Mouse (Mus musculus) adrenal gland, adult 8-10 months (tissue): ENCODE results near the gene Zfp951. TPM values are rescaled to one million over a fixed set of nuclear protein-coding genes. Genes with fewer than 3 reads are reported as not detected.
"Not testable (repeated sequence)": the region's sequence is repeated elsewhere in the genome, so short reads cannot be mapped to it uniquely, and the experiment has no call there.

Source experiments
- DNase-seq: peaks from one replicate; pipeline ENCODE4 v3.0.0; 2022
- total RNA-seq, 4 experiments: library from RNA; stranded (reverse); gene quantifications; 2 replicates each; pipeline ENCODE4 v1.2.4; 2022

Zfp951 gene
- 1 to 10 TPM; 4.2 to 8.3 (median 5.5) TPM for total RNA-seq

DNA sequence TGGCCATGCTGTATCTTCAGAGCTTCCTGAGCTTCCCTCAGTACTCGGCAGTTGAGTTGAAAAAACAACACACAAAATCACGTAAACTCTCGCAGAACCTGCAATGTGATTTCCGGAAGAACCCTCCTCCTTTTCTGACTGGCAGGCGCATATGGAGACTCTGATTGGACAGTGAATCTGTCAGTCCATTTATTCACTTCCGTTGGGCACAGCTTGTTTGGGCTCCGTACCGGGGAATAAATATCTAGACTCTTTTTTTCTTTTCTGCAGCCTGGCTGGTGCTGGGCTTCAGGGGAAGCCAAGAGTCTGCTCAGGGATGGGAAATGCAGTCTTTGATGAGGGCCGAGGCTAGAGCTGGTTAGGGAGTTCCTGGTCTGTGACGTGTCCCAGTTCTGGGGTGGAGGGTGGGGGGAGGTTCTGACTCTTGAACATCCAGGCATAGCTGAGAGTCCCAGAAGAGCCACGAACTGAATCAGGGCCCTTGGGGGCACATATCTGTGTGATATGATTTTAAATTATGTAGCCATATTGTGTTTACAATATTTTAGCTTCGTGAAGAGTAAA, at the start of gene Zfp951:
TSS of gene Zfp951 (minus strand) at position 109 of the 564 bp plus-strand sequence.
- peak; percentile 52 for DNase-seq

GRCm38 (mm10) chr5:104906556-104906955, 46.7 kb upstream of the Zfp951 start:
- not testable (repeated sequence) for DNase-seq

- DNase-seq = not testable (repeated sequence)
These were observed 567 bp downstream of the Zfp951 start for GRCm38 (mm10) chr5:104859045-104859961.

GRCm38 (mm10) chr5:104854546-104854945, 5.3 kb downstream of the Zfp951 start:
- not testable (repeated sequence) for DNase-seq

GRCm38 (mm10) chr5:104833330-104833729, 26.5 kb downstream of the Zfp951 start:
- DNase-seq = no peak

DNA sequence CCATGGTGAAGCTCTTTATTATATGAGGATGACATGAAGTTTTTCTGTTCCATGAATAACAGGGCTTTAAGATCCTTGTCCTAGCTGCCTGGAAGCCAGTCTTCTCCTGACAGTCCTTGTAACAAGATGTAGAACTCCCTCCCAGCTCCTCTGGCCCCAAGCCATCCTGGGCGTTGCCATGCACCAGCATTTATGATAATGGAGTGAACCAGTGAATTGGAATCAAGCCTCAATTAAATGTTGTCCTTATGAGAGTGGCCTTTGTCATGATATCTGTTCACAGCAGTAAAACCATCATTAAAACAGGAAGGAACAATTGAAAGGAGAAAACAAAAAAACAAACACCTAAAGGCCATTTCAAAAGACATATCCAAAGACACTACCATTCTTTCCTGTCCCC, 30.3 kb downstream of the Zfp951 start:
- DNase-seq = no peak

DNA sequence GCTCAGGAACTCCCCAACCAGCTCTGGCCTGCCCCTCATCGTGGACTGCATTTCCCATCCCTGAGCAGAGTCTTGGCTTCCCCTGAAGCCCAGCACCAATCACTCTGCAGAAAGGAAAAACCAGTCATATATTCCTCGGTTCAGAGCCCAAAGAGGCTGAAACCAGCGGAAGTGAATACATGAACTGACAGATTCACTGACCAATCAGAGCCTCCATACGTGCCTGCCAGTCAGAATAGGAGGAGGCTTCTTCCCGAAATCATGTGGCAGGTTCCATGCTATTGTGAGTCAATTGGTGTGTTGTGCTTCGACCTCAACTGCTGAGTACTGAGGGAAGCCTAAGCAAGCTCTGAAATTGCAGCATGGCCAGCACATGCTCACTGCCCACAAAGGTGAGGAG, 89.7 kb downstream of the Zfp951 start:
- DNase-seq = not testable (repeated sequence)

Other genes starting within 250 kb of the Zfp951 start
- gene Abcg3, start 122.6 kb upstream of the Zfp951 start, total RNA-seq = 1 to 10 TPM in 2 of 4 experiments, under 1 TPM in 2; 0.42 to 2.0 (median 1.2) TPM